Mouse (Mus musculus): ENCODE results near the gene Psmb11. TPM values are rescaled to one million over a fixed set of nuclear protein-coding genes. Genes with fewer than 3 reads are reported as not detected.
A peak's percentile ranks its signal among the peaks of the same experiment; 100 is the strongest.

Psmb11 gene
- polyA plus RNA-seq, 1 experiment from 2014 or later, result not detected

DNA sequence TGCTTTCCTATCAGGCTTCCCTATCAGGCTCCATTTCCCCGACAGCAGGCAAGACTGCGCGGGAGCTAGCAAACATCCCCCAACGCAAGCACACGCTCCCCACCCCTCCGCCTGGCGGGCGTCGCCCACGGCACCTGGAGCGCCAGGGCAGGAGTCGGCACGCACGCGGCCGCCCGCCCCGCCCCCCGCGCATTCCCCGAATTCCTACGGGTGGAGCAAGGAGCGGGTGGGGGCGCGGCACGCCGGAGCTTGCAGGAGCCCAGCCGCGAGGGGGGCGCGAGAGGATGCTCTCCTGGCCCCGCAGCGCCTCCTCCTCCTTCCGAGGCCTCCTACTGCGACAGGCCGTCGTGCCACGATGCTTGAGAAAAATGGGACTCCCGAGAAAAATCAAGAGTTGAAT lies 45.6 kb upstream of the Psmb11 start:
- Histone ChIP-seq H3K27ac (replicated peaks) (peak overlapping the region; percentile 89), H3K4me1 (replicated peaks; ENCODE audit: control insufficient read depth, insufficient read depth) (peaks cover 6% of the 10 kb centered on the region; the same call in 1 of the 2 replicates), H3K9ac (ENCODE audit: low read length) (peak overlapping the region; percentile 89), H3K27me3 (ENCODE audit: control insufficient read depth, insufficient read depth, low read length) (no peaks in the 10 kb centered on the region), H3K36me3 (ENCODE audit: control insufficient read depth, insufficient read depth, low read length) (no peaks in the 10 kb centered on the region; the same call in 1 of the 2 replicates), H3K4me3 (ENCODE audit: low read depth, low read length) (peak overlapping the region; percentile 83), H3K9me3 (ENCODE audit: control insufficient read depth, low read length) (no peaks in the 10 kb centered on the region), H3K4me2 (replicated peaks; ENCODE audit: low read depth) (peak overlapping the region; percentile 95)
- peak; percentile 45 for ATAC-seq (ENCODE audit: low FRiP score, low TSS enrichment)
- DNase-seq (ENCODE audit: low spot score), result peak; percentile 85
- TF ChIP-seq EP300 (optimal IDR thresholded peaks at IDR 0.05) (peak; percentile 65), CTCF (IDR thresholded peaks at IDR 0.05; ENCODE audit: low read depth) (no peak)
- 1% methylated on average over 39 of the region's 39 CpGs for WGBS

DNA sequence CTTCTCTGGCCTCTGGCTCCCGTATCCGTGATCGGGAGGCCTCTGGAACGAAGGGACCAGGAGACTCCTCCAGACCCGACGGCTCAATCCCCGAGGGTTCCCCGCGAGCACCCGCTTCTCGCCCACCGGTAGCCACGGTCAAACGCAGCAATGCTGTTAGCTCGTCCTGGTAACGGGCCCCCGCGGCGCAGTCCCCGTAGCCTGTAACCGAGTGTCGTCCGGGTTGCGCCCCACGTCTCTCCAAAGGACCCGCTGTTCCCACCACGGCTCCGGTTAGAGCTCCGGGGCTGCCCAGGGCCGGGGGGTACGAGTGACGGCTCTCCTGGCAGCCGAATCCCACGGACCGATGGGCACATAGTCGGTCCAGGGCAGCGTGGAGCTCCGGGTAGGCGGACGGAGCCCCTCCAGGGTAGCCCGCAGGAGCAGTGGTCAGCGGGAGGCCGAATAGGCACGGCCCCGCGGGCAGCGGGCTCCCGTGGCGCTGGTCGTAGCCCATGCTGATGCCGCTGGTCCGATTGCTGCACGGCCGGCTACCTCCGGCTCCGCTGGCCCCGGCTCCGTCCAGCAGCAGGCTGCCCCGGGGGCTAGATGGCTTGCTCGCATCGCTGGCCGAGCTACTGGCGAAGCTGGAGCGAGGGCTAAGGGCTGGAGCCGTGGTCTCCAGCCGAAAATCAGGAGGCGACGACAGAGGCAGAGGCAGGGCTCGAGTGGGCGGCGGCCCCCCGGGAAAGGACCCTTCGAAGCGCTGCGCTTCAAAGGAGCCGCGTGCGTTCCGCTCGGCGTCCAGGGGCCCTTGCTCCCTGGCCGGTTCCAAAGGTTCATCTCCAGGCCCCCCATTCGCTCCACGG lies 44.8 kb upstream of the Psmb11 start:
- WGBS, result 1% methylated on average over 73 of the region's 84 CpGs
- H3K27me3 ChIP-seq (ENCODE audit: control insufficient read depth, insufficient read depth, low read length), result no peaks in the 10 kb centered on the region
- H3K9me3 ChIP-seq (ENCODE audit: control insufficient read depth, low read length), result no peaks in the 10 kb centered on the region
- no peaks in the 10 kb centered on the region for H3K36me3 ChIP-seq (ENCODE audit: control insufficient read depth, insufficient read depth, low read length)
- H3K4me3 ChIP-seq (ENCODE audit: low read depth, low read length), result peak overlapping the region; percentile 83
- H3K4me1 ChIP-seq (replicated peaks; ENCODE audit: control insufficient read depth, insufficient read depth), result peaks cover 6% of the 10 kb centered on the region; the same call in 1 of the 2 replicates
- DNase-seq (ENCODE audit: low spot score) (peak; percentile 52), ATAC-seq (ENCODE audit: low FRiP score, low TSS enrichment) (no peak)
- TF ChIP-seq CTCF (IDR thresholded peaks at IDR 0.05; ENCODE audit: low read depth) (no peak), EP300 (optimal IDR thresholded peaks at IDR 0.05) (no peak)
- H3K4me2 ChIP-seq (replicated peaks; ENCODE audit: low read depth), result peak overlapping the region; percentile 95
- H3K9ac ChIP-seq (ENCODE audit: low read length), result peak overlapping the region; percentile 89
- H3K27ac ChIP-seq (replicated peaks), result peak overlapping the region; percentile 89

DNA sequence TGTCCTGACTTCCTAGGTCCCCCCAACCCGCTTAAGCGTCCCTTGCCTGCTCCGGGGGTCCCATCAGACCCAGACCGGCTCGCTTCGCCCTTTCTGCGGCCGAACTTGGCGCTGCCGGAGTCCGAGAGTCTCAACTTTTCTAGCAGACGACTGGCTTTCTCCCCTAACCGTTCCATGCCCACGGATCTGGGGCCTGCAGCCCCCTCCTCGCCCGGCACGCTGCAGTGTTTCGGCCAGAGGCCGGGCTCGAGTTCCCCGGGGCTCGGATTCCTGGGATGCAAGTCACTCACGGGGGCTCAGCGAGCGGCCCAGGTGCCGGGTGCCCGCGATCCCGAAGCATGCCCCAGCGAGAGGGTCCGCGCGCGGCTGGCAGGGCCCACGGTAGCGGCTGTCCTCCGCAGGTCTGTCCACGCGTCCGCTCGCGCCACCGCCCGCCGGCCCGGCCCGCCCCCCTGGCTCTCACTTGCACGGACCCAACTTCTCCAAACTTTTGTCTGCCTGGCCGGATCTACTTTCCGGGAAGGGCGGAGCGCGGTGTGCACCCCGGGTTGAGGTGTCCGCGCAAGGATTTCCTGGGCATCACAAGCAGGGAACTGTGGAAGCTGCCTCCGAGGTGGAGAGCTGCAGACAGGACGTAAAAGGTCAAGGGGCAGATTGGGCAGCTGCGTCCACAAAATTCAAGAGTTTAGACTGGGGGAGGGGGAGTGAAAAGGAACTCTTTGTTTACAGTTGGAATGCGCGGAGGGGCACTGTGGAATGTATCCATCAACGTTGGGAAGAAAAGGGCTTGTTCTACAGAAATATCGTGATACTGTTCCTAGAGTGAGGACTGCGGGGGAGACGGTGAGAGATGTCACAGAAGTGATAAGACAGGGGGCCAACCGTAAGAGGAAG lies 43.9 kb upstream of the Psmb11 start, which contains the start of gene Ajuba:
Gene Ajuba (minus strand): TSS at position 470 of the 894 bp plus-strand sequence.
- peak within 1 kb of the TSS; percentile 95 for H3K4me2 ChIP-seq (replicated peaks; ENCODE audit: low read depth)
- peak; percentile 90 for DNase-seq (ENCODE audit: low spot score)
- no peaks in the 10 kb centered on the region for H3K27me3 ChIP-seq (ENCODE audit: control insufficient read depth, insufficient read depth, low read length)
- H3K36me3 ChIP-seq (ENCODE audit: control insufficient read depth, insufficient read depth, low read length), result no peaks in the 10 kb centered on the region
- peak; percentile 70 for ATAC-seq (ENCODE audit: low FRiP score, low TSS enrichment)
- peaks cover 6% of the 10 kb centered on the region; the same call in 1 of the 2 replicates for H3K4me1 ChIP-seq (replicated peaks; ENCODE audit: control insufficient read depth, insufficient read depth)
- peak within 1 kb of the TSS; percentile 89 for H3K9ac ChIP-seq (ENCODE audit: low read length)
- peak within 1 kb of the TSS; percentile 83 for H3K4me3 ChIP-seq (ENCODE audit: low read depth, low read length)
- no peaks in the 10 kb centered on the region for H3K9me3 ChIP-seq (ENCODE audit: control insufficient read depth, low read length)
- peak within 1 kb of the TSS; percentile 89 for H3K27ac ChIP-seq (replicated peaks)
- WGBS, result under 1% methylated on average over 59 of the region's 66 CpGs
- no peak for TF ChIP-seq CTCF (IDR thresholded peaks at IDR 0.05; ENCODE audit: low read depth)
- no peak for TF ChIP-seq EP300 (optimal IDR thresholded peaks at IDR 0.05)

DNA sequence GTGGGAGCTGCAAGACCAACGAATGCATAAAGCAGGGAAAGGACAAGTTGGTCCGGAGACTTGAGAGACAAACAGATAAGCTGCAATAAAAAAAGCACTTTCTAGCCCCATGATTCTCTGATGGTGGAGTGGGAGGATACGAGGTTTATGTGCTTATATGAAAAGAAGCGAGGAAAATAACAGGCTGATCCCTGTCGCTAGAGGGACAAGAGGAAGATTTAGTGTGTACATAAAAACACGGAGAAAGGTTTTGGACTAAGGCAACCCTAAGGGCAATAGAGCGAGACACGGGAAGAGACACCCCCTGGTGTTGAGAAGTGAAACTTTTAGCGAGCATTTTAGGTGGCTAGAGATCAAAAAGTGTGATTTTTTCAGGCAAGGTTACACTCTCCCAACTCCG lies 43.2 kb upstream of the Psmb11 start:
- ATAC-seq (ENCODE audit: low FRiP score, low TSS enrichment), result peak; percentile 24; the same call in 1 of the 2 replicates

DNA sequence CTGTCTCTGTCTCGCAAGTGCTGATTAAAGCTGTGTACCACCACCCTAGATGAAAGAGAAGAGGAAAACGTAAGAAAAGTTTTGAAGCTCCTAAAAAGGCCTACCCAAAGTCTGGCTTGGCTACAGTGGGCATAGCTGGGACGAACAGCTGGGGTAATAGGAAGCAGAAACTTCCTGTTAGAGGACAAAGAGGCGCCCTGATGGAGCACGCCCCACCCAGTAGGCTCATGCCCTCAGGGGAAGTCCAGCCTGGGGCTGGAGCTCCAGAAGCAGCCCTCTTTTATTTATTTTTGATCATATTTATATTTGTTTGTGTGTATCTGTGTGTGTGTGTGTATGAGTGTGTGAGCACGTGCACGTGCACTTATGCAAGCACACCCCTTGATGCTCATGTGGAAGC lies 41.6 kb upstream of the Psmb11 start:
- H3K27ac ChIP-seq (replicated peaks), result no peak overlapping the region
- H3K4me3 ChIP-seq (ENCODE audit: low read depth, low read length), result no peak overlapping the region
- ATAC-seq (ENCODE audit: low FRiP score, low TSS enrichment) (no peak), DNase-seq (ENCODE audit: low spot score) (no peak)
- WGBS, result 72% methylated on average over 7 of the region's 7 CpGs
- no peak overlapping the region for H3K4me2 ChIP-seq (replicated peaks; ENCODE audit: low read depth)
- TF ChIP-seq EP300 (optimal IDR thresholded peaks at IDR 0.05), result no peak
- no peak for TF ChIP-seq CTCF (IDR thresholded peaks at IDR 0.05; ENCODE audit: low read depth)
- no peaks in the 10 kb centered on the region for H3K27me3 ChIP-seq (ENCODE audit: control insufficient read depth, insufficient read depth, low read length)
- no peaks in the 10 kb centered on the region for H3K36me3 ChIP-seq (ENCODE audit: control insufficient read depth, insufficient read depth, low read length)
- H3K9me3 ChIP-seq (ENCODE audit: control insufficient read depth, low read length), result no peaks in the 10 kb centered on the region
- no peaks in the 10 kb centered on the region for H3K4me1 ChIP-seq (replicated peaks; ENCODE audit: control insufficient read depth, insufficient read depth)
- no peak overlapping the region for H3K9ac ChIP-seq (ENCODE audit: low read length)

More for the DNA sequence above, 43.2 kb upstream of the Psmb11 start:
- H3K4me3 ChIP-seq (ENCODE audit: low read depth, low read length), result peak overlapping the region; percentile 83
- H3K4me1 ChIP-seq (replicated peaks; ENCODE audit: control insufficient read depth, insufficient read depth), result peaks cover 5% of the 10 kb centered on the region; the same call in 1 of the 2 replicates
- peak; percentile 23 for DNase-seq (ENCODE audit: low spot score)
- no peaks in the 10 kb centered on the region for H3K9me3 ChIP-seq (ENCODE audit: control insufficient read depth, low read length)
- 0% methylated on average over 10 of the region's 10 CpGs for WGBS
- H3K27ac ChIP-seq (replicated peaks), result peak overlapping the region; percentile 89
- peak overlapping the region; percentile 95 for H3K4me2 ChIP-seq (replicated peaks; ENCODE audit: low read depth)
- H3K9ac ChIP-seq (ENCODE audit: low read length), result peak overlapping the region; percentile 89
- no peaks in the 10 kb centered on the region for H3K36me3 ChIP-seq (ENCODE audit: control insufficient read depth, insufficient read depth, low read length)
- no peaks in the 10 kb centered on the region for H3K27me3 ChIP-seq (ENCODE audit: control insufficient read depth, insufficient read depth, low read length)
- peak; percentile 83 for TF ChIP-seq CTCF (IDR thresholded peaks at IDR 0.05; ENCODE audit: low read depth)
- TF ChIP-seq EP300 (optimal IDR thresholded peaks at IDR 0.05), result no peak

Data from stomach, postnatal 0 days (tissue).